Mouse (Mus musculus) brown adipose tissue, adult 24 weeks (tissue): ENCODE results near the gene Jrkl. TPM values are rescaled to one million over a fixed set of nuclear protein-coding genes. Genes with fewer than 3 reads are reported as not detected.

Experiments used
- H3K27ac ChIP-seq: fragments of 200-500 bp; replicated peaks from 2 replicates; pipeline ENCODE4 v1.5.1; 2012; ENCODE audit warnings: low read depth, mild to moderate bottlenecking, low read length
- H3K4me1 ChIP-seq: fragments of 200-500 bp; 2 replicates; pipeline ENCODE4 v1.6.1; 2012; ENCODE audit warnings: low read length, mixed read lengths; ENCODE audit not compliant: control insufficient read depth, insufficient read depth, insufficient read length
- H3K4me3 ChIP-seq: fragments of 200-500 bp; 2 replicates; pipeline ENCODE4 v1.5.1; 2012; ENCODE audit warnings: low read depth, mild to moderate bottlenecking, low read length, moderate library complexity; ENCODE audit not compliant: insufficient read depth
- polyA plus RNA-seq: library from polyadenylated mRNA; stranded (reverse); fragments of >200 nt; gene quantifications from 2 replicates; pipeline ENCODE4 v1.2.4, GENCODE M21; 2012; ENCODE audit not compliant: missing spikeins, insufficient read depth, insufficient read length

Jrkl gene
- polyA plus RNA-seq, 1 experiment: 4.4 TPM

- Histone ChIP-seq H3K4me3 (no peak overlapping the region), H3K4me1 (no peaks in the 10 kb centered on the region), H3K27ac (no peak overlapping the region)
Observed at GRCm38 (mm10) chr9:13200079-13200478, 45.5 kb downstream of the Jrkl start.

GRCm38 (mm10) chr9:13195762-13196161, 49.9 kb downstream of the Jrkl start:
- Histone ChIP-seq H3K4me3 (no peak overlapping the region), H3K27ac (no peak overlapping the region), H3K4me1 (no peaks in the 10 kb centered on the region)

DNA sequence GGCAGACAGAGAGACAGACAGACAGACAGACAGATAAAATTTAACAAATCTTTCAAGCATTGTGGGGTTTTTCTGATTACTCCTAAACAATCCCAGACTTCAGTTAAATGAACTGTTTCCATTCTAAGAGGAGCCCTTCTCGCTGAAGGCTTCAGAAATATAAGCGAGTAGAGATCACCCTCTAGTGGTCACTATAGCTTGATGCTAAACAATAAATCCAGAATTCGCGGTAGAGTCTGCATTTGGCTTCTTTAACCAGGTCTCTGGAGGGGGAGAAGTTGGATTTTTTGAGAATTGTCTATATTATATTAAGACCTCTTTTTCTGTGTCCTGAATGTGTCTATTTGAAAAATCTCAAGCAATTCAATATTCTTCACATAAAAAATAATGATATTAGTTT, 50.4 kb downstream of the Jrkl start:
- Histone ChIP-seq H3K4me1 (no peaks in the 10 kb centered on the region), H3K4me3 (no peak overlapping the region), H3K27ac (no peak overlapping the region)

DNA sequence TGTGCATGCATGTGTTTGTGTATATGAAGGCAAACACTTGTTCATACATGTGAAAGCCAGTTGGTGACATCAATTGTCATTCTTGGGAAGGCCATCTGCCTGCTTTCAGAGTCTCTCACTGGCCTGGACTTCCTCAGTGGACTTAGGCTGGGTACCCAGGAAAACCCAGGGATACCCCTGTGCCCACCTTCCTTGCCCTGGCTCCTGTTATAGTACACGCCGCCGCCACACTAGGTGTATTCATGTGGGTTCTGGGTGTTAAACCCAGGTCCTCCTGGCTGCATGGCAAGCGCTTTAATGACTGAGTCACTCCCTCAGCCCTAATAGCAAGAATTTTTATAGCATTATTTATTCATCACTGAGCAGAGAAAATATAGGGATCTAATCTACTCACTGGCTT, 51.0 kb downstream of the Jrkl start:
- Histone ChIP-seq H3K27ac (no peak overlapping the region), H3K4me3 (no peak overlapping the region), H3K4me1 (no peaks in the 10 kb centered on the region)

Other genes starting within 250 kb of the Jrkl start
- 5.5 and 7.6 TPM in 2 replicates for gene Ccdc82, start 1.1 kb upstream of the Jrkl start, polyA plus RNA-seq
- gene Maml2, start 52.1 kb upstream of the Jrkl start, polyA plus RNA-seq: 1.6 and 2.5 TPM in 2 replicates
- not detected in 2 replicates for gene Gm17571, start 200.9 kb upstream of the Jrkl start, polyA plus RNA-seq